Mouse (Mus musculus) midbrain, embryonic 15.5 days (tissue): ENCODE data around the gene E330009J07Rik. TPM values are rescaled to one million over a fixed set of nuclear protein-coding genes. Genes with fewer than 3 reads are reported as not detected.

Source experiments
- ATAC-seq: fragments of 200-750 bp; cut with Nextera tagmentation; replicated peaks from 2 replicates; pipeline ENCODE4 v1.8.0; 2017; ENCODE audit warnings: moderate TSS enrichment
- H3K27ac ChIP-seq: fragments of 300-500 bp; sonication (generic); 2 replicates; pipeline ENCODE4 v1.5.1; 2015; ENCODE audit warnings: mild to moderate bottlenecking, inconsistent platforms
- H3K27me3 ChIP-seq: fragments of 300-500 bp; sonication (generic); replicated peaks from 2 replicates; pipeline ENCODE4 v1.6.1; 2015; ENCODE audit warnings: inconsistent platforms
- H3K36me3 ChIP-seq: fragments of 300-500 bp; sonication (generic); replicated peaks from 2 replicates; pipeline ENCODE4 v1.6.1; 2015; ENCODE audit warnings: inconsistent platforms
- H3K4me1 ChIP-seq: fragments of 300-500 bp; sonication (generic); 2 replicates; pipeline ENCODE4 v1.6.1; 2015; ENCODE audit warnings: inconsistent platforms
- H3K4me2 ChIP-seq: fragments of 300-500 bp; sonication (generic); 2 replicates; pipeline ENCODE4 v1.6.1; 2015; ENCODE audit warnings: inconsistent platforms, mild to moderate bottlenecking, moderate library complexity
- H3K4me3 ChIP-seq: fragments of 300-500 bp; sonication (generic); 2 replicates; pipeline ENCODE4 v1.5.1; 2015; ENCODE audit warnings: mild to moderate bottlenecking, inconsistent platforms
- H3K9ac ChIP-seq: fragments of 300-500 bp; sonication (generic); 2 replicates; pipeline ENCODE4 v1.6.1; 2015; ENCODE audit warnings: mild to moderate bottlenecking, inconsistent platforms
- H3K9me3 ChIP-seq: fragments of 300-500 bp; sonication (generic); 2 replicates; pipeline ENCODE4 v1.6.1; 2016; ENCODE audit warnings: inconsistent platforms
- WGBS: fragments of 180-500 bp; shearing (Covaris S2); methylation state at CpG from one replicate; pipeline ENCODE4 v1.1.7; 2015; ENCODE audit warnings: mixed read lengths; 5-methylcytosine and 5-hydroxymethylcytosine counted together
- polyA plus RNA-seq: library from polyadenylated mRNA; unstranded; fragments of >200 nt; fragmentation: Nextera tagmentation; extraction: Ambion mirVana; gene quantifications from 2 replicates; pipeline ENCODE4 v1.2.1, GENCODE M21; 2015

Gene E330009J07Rik
- polyA plus RNA-seq, 1 experiment from 2014 or later, result 13.4 TPM

DNA sequence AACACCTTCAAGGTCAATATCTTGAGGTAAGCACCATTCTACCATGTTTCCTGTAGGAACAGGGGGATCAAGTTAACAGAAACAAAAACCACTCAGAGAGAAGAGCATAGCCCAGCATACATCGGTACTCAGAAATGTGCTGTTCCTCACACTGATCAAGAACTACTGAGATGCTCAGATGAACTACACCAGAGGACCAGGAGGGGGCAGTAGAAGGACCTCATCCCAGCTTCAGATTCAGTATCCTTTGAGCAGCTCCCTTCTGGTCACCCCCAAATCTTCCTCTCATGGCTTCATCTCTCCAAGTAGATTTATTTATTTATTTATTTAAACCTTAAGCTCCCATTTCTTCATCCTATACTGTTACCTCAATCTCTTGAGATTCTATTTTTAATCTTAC, 12.2 kb downstream of the E330009J07Rik start:
- no peak overlapping the region for H3K27ac ChIP-seq
- no peak overlapping the region for H3K4me3 ChIP-seq
- ATAC-seq, result no peak
- H3K4me2 ChIP-seq, result no peak overlapping the region
- no peak overlapping the region for H3K9ac ChIP-seq
- H3K36me3 ChIP-seq, result no peaks in the 10 kb centered on the region
- no peaks in the 10 kb centered on the region for H3K27me3 ChIP-seq
- WGBS, result 68% methylated on average over 1 of the region's 1 CpGs
- H3K9me3 ChIP-seq, result no peaks in the 10 kb centered on the region
- no peaks in the 10 kb centered on the region for H3K4me1 ChIP-seq

DNA sequence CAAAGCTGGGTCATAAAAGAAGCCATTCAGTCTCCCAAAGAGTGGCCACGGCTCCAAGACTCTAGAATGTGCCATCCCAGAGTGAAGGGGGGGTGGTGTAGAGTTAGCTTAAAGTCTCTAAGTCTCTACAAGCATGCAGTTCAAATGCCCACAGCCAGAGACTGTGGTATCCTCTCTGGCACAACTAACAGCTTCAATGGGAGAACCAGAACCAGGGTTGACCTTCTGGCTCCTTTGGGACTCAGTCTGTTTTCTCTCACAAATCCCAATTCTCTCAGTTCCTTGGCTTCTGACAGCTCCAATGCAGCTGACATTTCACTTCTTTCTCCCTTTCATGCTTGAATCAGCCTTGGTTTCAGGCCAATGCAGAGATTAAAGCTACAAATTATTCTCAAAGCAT, 12.9 kb downstream of the E330009J07Rik start:
- H3K9ac ChIP-seq, result no peak overlapping the region
- H3K27me3 ChIP-seq, result no peaks in the 10 kb centered on the region
- no peaks in the 10 kb centered on the region for H3K4me1 ChIP-seq
- H3K9me3 ChIP-seq, result no peaks in the 10 kb centered on the region
- no peak overlapping the region for H3K4me3 ChIP-seq
- ATAC-seq, result no peak
- WGBS, result 87% methylated on average over 1 of the region's 1 CpGs
- no peak overlapping the region for H3K4me2 ChIP-seq
- H3K27ac ChIP-seq, result no peak overlapping the region
- H3K36me3 ChIP-seq, result no peaks in the 10 kb centered on the region

DNA sequence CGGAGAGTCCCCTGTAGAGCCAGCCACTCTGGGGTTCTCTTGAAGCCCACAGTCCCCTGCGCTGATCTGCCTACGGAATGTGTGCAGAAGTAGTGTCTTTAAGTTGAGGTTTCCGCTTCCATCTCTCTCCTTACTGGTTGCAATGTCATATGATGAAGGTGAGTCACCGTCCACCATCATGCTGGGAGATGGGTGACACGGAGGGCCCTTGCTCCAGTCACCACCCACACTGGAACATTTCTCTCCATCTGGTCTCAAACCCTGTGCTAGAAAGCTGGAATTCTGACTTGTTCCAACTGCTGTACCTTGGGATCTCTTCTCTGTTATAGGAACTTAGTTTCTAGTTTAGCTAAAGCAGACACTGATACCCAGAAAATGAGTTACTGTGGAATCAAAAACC, 14.8 kb downstream of the E330009J07Rik start:
- no peak overlapping the region for H3K4me3 ChIP-seq
- H3K9me3 ChIP-seq, result no peaks in the 10 kb centered on the region
- 97% methylated on average over 6 of the region's 6 CpGs for WGBS
- H3K27ac ChIP-seq, result no peak overlapping the region
- ATAC-seq, result no peak
- no peak overlapping the region for H3K9ac ChIP-seq
- H3K4me2 ChIP-seq, result no peak overlapping the region
- no peaks in the 10 kb centered on the region for H3K27me3 ChIP-seq
- no peaks in the 10 kb centered on the region for H3K4me1 ChIP-seq
- no peaks in the 10 kb centered on the region for H3K36me3 ChIP-seq

DNA sequence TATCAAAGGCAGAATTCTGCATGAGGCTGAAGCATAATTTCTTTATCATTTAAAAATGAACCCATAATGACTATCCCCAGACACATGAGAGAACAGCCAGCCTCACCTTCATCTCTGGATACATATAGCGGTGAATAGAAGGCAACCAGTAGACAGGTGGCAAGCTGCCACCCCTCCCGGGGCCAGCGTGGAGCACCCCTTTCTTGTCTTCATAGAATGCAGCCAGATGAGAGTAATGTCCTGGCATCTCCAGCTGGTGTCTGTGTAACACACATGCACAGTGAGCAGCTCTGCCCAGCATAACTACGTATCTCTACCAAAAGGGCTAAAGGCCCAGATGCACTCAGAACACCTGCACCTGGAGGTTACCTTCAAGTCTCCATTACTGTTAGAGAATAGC, 17.5 kb downstream of the E330009J07Rik start:
- Histone ChIP-seq H3K9me3 (no peaks in the 10 kb centered on the region), H3K4me2 (no peak overlapping the region), H3K36me3 (no peaks in the 10 kb centered on the region), H3K4me3 (no peak overlapping the region), H3K27ac (no peak overlapping the region), H3K27me3 (no peaks in the 10 kb centered on the region), H3K4me1 (no peaks in the 10 kb centered on the region), H3K9ac (no peak overlapping the region)
- WGBS, result 88% methylated on average over 4 of the region's 4 CpGs
- no peak for ATAC-seq

DNA sequence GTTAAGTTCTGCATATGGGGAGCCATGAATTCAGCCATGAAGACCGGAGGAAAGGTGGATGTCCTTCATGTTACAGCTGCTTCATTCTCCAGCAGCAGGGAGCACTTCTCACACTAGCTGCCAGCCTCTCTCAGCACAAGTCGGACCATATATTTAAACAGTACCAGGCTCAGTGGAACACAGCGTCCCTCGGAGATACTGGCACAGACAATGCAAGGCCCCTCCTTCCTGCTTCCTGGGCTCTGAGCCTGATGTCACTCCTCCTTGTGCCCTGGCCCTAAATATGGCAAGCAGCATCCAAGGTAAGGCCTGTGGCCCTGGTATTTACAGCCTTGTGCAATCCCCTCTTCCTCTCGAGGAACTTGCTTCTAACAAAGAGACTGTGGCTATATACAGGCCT, 20.1 kb downstream of the E330009J07Rik start:
- Histone ChIP-seq H3K4me1 (no peaks in the 10 kb centered on the region), H3K9me3 (no peaks in the 10 kb centered on the region), H3K27ac (no peak overlapping the region), H3K4me2 (no peak overlapping the region), H3K4me3 (no peak overlapping the region), H3K9ac (no peak overlapping the region), H3K36me3 (no peaks in the 10 kb centered on the region), H3K27me3 (no peaks in the 10 kb centered on the region)
- 81% methylated on average over 5 of the region's 5 CpGs for WGBS
- no peak for ATAC-seq

DNA sequence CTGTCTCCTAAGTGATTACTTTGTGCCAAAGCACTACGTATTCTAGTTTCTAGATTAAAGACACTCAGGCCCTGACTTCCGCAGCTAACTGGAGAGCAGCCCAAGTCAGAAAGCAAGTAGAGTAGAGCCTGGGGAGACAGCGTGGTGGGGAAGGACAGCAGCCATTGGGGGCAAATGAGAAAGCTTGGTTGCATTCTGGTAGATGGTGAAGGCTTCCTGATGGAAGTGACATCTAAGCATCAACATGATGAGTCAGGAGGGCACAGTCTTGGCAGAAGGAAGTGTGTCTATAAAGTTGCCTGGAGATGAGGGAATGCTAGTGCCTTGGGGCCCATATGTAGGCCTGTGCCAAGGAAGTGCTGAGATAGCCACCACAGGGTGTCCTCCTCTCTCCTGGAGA, 22.4 kb downstream of the E330009J07Rik start:
- 0 out of 2 replicates have a peak, but pooled peaks cover 6% of the 10 kb centered on the region for H3K36me3 ChIP-seq
- ATAC-seq, result no peak
- no peak overlapping the region for H3K4me2 ChIP-seq
- no peaks in the 10 kb centered on the region for H3K4me1 ChIP-seq
- no peaks in the 10 kb centered on the region for H3K9me3 ChIP-seq
- WGBS, result 94% methylated on average over 3 of the region's 3 CpGs
- H3K27ac ChIP-seq, result no peak overlapping the region
- H3K9ac ChIP-seq, result no peak overlapping the region
- no peak overlapping the region for H3K4me3 ChIP-seq
- H3K27me3 ChIP-seq, result no peaks in the 10 kb centered on the region

DNA sequence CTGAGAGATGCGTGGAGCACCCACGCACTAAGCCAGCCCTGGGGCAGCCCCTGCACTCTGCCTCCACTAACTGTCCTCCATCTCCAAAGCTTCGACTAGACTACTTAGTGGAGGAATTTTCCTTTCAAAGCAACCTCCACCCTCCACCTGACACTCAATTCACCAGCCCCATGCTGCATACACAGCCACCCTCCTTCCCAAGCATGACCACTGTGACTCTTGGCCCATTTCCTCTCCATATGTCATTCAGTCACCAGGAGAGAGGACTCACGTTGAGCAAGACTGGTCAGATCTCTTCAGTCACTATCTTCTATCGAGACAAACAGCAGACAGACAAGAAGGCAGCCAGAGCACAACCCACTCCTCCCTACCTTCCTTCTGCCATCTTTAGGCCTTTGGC, 22.9 kb downstream of the E330009J07Rik start:
- no peak for ATAC-seq
- WGBS, result 92% methylated on average over 5 of the region's 5 CpGs
- no peak overlapping the region for H3K27ac ChIP-seq
- H3K4me1 ChIP-seq, result no peaks in the 10 kb centered on the region
- H3K9me3 ChIP-seq, result no peaks in the 10 kb centered on the region
- no peak overlapping the region for H3K9ac ChIP-seq
- no peak overlapping the region for H3K4me3 ChIP-seq
- no peaks in the 10 kb centered on the region for H3K27me3 ChIP-seq
- 0 out of 2 replicates have a peak, but pooled peaks cover 8% of the 10 kb centered on the region for H3K36me3 ChIP-seq
- H3K4me2 ChIP-seq, result no peak overlapping the region

DNA sequence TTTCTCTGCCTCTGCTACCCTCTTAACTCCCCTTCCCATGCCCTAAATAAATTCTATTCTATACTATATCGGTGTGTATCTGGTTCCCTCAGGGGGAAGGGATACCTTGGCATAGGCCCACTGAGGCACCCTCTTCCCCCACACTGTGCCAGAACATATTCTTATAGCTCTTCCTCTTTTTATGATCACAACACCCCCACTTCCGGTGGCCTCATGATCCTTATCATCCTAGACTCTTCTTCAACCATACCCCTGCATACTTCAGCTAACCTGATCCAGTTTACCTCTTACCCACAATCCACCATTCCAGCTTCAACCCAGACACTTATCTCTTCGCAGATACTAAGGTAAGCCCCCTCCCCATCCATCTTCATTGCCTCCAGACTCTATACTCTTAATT, 24.9 kb downstream of the E330009J07Rik start:
- Histone ChIP-seq H3K27ac (no peak overlapping the region), H3K36me3 (peaks cover 19% of the 10 kb centered on the region; the same call in 1 of the 2 replicates), H3K4me1 (no peaks in the 10 kb centered on the region), H3K4me3 (no peak overlapping the region), H3K4me2 (no peak overlapping the region), H3K9ac (no peak overlapping the region), H3K27me3 (no peaks in the 10 kb centered on the region), H3K9me3 (no peaks in the 10 kb centered on the region)
- WGBS, result 96% methylated on average over 3 of the region's 3 CpGs
- no peak for ATAC-seq

DNA sequence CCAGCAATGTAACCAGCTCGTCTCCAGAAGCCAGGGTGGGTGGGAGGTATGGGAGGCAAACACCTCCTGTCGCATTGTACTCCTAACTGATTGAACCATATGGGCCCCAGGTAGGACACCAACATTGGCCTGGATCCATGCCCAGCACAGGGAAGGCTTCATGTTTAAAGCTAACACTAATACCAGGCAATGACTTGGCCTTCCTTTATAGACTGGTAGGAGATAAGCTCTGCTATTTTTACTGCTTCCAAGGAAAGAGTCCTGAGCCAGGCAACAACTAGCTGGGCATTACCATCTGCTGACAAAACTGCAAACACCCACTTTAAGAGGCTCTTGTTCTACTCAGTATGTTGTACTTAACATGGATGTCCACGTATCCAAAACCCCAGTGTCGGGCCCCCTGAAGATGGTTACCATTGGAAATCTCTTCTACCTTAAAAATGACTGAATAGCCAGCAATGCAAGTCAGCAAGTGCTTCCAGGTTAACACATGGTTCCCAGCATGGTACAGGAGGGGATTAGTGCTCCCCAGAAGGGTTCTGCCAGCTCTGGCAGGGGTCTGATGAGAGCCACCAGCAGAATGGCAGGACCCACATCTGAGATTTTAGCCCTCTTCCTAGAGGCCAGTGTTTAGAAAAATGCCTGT, 32.2 kb downstream of the E330009J07Rik start:
- Histone ChIP-seq H3K9me3 (no peaks in the 10 kb centered on the region), H3K4me3 (no peak overlapping the region), H3K9ac (no peak overlapping the region), H3K4me1 (no peaks in the 10 kb centered on the region), H3K27ac (no peak overlapping the region), H3K27me3 (no peaks in the 10 kb centered on the region), H3K4me2 (no peak overlapping the region), H3K36me3 (peaks cover 30% of the 10 kb centered on the region)
- 91% methylated on average over 4 of the region's 4 CpGs for WGBS
- no peak for ATAC-seq

DNA sequence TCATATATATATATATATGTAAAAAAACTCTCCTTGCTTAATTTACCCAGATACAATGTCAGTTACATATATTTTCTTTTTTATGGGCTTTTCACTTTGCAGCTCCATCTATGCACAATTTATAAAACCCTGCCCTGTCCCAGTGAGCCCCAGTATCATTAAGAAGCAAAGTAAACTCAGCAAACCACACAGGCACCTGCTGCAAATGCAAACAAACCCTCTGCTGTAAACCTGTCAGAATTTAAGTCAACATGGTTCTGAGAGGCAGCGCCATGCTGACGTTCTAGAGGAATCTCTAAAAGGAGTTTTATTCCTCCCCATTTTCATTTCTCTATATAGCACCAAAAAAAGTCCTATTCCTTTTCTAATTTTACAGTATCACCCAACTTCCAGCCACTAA, 33.9 kb downstream of the E330009J07Rik start:
- Histone ChIP-seq H3K27me3 (no peaks in the 10 kb centered on the region), H3K27ac (no peak overlapping the region), H3K4me1 (no peaks in the 10 kb centered on the region), H3K9me3 (no peaks in the 10 kb centered on the region), H3K36me3 (peaks cover 28% of the 10 kb centered on the region), H3K9ac (no peak overlapping the region), H3K4me2 (no peak overlapping the region), H3K4me3 (no peak overlapping the region)
- WGBS, result 89% methylated on average over 2 of the region's 2 CpGs
- no peak for ATAC-seq

DNA sequence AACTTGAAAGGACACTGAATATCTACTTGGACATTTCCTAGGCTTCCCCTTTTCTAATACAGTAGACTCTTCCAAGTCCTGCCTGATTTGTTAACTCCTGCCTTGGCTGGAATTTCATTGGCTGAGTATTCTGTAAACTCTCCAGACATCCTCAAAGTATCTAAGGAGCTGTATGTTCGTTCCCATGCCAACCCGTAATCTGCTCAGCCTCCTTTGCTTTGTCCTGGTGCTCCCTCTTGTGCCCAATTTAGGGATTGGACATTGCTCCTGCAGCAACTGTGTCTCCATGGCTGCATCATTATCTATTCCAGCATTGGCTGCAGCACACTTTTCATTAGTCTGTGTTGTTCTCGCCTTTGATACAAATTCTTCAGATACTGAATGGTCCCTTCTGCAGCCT, 42.7 kb downstream of the E330009J07Rik start:
- Histone ChIP-seq H3K36me3 (0 out of 2 replicates have a peak, but pooled peaks cover 7% of the 10 kb centered on the region), H3K9ac (no peak overlapping the region), H3K27me3 (no peaks in the 10 kb centered on the region), H3K4me3 (no peak overlapping the region), H3K4me2 (no peak overlapping the region), H3K9me3 (no peaks in the 10 kb centered on the region), H3K4me1 (peaks cover 3% of the 10 kb centered on the region; the same call in 1 of the 2 replicates), H3K27ac (peak overlapping the region; percentile 36; the same call in 1 of the 2 replicates)
- 0% methylated on average over 3 of the region's 3 CpGs for WGBS
- ATAC-seq, result peak; percentile 98

DNA sequence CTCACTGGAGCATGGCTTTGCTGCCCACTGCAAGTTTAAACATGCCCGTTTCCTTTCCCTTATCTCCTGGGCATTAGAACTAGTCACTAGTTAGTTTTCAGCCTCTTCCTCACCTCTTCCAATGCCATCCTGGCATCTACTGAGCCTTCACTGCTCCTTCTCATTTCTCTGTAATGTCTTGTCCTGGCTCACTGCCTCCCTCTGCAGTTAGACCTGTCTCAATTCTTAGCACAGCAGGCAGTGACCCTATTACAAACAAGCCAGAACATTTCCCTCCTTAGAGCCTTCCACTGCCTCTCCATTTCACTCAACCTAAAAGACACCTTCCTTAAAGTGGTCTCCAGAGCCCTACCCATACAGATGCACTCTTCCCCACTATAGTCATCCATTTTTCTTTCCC, 45.0 kb downstream of the E330009J07Rik start:
- no peak for ATAC-seq
- Histone ChIP-seq H3K9ac (no peak overlapping the region), H3K27ac (no peak overlapping the region), H3K4me2 (no peak overlapping the region), H3K4me1 (peaks cover 3% of the 10 kb centered on the region; the same call in 1 of the 2 replicates), H3K4me3 (no peak overlapping the region), H3K9me3 (no peaks in the 10 kb centered on the region), H3K27me3 (no peaks in the 10 kb centered on the region), H3K36me3 (0 out of 2 replicates have a peak, but pooled peaks cover 3% of the 10 kb centered on the region)
- 86% methylated on average over 1 of the region's 1 CpGs for WGBS

DNA sequence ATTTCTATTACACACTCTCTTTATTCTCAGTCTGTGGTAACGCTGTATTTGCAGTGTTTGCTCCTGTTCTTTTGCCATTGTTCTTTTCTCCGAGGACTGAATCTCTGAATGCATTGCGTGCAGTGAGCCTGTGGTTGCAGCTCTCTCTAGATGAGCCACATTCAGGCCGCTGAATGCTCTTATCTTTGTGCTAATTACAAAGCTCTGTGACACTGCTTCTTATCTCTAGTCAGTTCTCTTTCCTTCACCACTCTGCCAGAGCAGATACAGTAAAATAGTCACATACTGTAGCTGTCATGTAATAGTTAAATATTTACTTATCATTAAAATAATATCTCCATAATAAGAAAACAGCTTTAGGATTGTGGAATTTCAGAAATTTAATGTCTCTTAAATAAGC, 47.3 kb downstream of the E330009J07Rik start:
- Histone ChIP-seq H3K27me3 (no peaks in the 10 kb centered on the region), H3K9ac (no peak overlapping the region), H3K27ac (peak overlapping the region; percentile 62; the same call in 1 of the 2 replicates), H3K4me2 (no peak overlapping the region), H3K4me1 (peaks cover 3% of the 10 kb centered on the region; the same call in 1 of the 2 replicates), H3K4me3 (no peak overlapping the region), H3K9me3 (no peaks in the 10 kb centered on the region), H3K36me3 (no peaks in the 10 kb centered on the region)
- ATAC-seq, result no peak
- WGBS, result 56% methylated on average over 4 of the region's 4 CpGs
